Mouse (Mus musculus): Measurements from ENCODE around the gene Trim9. TPM values are rescaled to one million over a fixed set of nuclear protein-coding genes. Genes with fewer than 3 reads are reported as not detected.

The Trim9 gene
- polyA plus RNA-seq, 1 experiment from 2014 or later: 1.5 TPM

DNA sequence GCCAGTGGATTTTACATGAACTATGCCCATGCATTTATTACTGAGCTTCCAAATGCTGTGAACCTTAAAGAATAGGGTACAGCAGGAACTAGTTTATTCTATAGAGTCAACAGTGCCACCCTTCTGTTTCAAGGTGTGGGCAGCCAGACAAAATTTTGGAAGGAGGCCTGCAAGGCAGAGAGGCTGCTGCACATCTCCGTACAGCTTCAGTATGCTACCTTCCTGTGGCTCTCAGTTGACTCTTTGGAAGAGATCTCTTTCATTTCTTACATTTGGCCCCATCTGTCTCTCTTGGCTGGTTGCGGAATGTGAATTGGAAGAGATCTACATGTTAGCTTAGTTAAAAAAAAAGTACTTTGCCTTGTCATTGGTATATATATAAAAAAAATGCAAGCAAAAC lies 66.5 kb downstream of the Trim9 start:
- Histone ChIP-seq H3K9me3 (ENCODE audit: control insufficient read depth, low read length) (no peaks in the 10 kb centered on the region), H3K36me3 (ENCODE audit: control insufficient read depth, insufficient read depth, low read length) (no peaks in the 10 kb centered on the region), H3K4me3 (ENCODE audit: low read length) (no peak overlapping the region), H3K9ac (ENCODE audit: low read depth, low read length) (no peak overlapping the region), H3K4me2 (replicated peaks; ENCODE audit: low read depth, low read length) (no peak overlapping the region), H3K4me1 (ENCODE audit: control insufficient read depth, insufficient read depth, low read length) (0 out of 2 replicates have a peak, but pooled peaks cover 4% of the 10 kb centered on the region), H3K27me3 (ENCODE audit: control insufficient read depth, insufficient read depth, low read length) (no peaks in the 10 kb centered on the region), H3K27ac (ENCODE audit: low read depth, low read length) (no peak overlapping the region)
- WGBS: 93% methylated on average over 2 of the region's 2 CpGs
- ATAC-seq (ENCODE audit: low FRiP score, low TSS enrichment): no peak

DNA sequence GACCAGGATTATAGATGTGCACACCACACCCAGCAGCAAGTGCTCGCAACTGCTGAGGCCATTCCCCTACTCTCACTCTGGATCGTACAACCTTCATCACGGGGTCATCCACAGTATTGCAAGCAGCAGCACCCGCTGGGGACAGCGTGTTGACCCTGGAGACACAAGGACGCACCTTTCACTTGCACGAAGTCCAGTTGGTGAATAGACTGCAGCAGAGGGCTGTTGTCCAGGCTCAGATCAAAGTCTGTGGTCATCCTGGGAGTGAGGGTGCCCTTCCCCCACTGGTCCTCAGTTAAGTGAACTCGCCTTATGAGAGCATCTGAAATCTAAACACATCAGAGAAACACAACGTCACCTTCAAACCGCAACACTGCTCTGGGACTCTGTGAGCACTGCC lies 67.0 kb downstream of the Trim9 start:
- Histone ChIP-seq H3K27ac (ENCODE audit: low read depth, low read length) (no peak overlapping the region), H3K4me3 (ENCODE audit: low read length) (no peak overlapping the region), H3K4me2 (replicated peaks; ENCODE audit: low read depth, low read length) (no peak overlapping the region), H3K36me3 (ENCODE audit: control insufficient read depth, insufficient read depth, low read length) (no peaks in the 10 kb centered on the region), H3K9me3 (ENCODE audit: control insufficient read depth, low read length) (no peaks in the 10 kb centered on the region), H3K4me1 (ENCODE audit: control insufficient read depth, insufficient read depth, low read length) (0 out of 2 replicates have a peak, but pooled peaks cover 4% of the 10 kb centered on the region), H3K9ac (ENCODE audit: low read depth, low read length) (no peak overlapping the region), H3K27me3 (ENCODE audit: control insufficient read depth, insufficient read depth, low read length) (no peaks in the 10 kb centered on the region)
- 89% methylated on average over 10 of the region's 10 CpGs for WGBS
- no peak for ATAC-seq (ENCODE audit: low FRiP score, low TSS enrichment)

DNA sequence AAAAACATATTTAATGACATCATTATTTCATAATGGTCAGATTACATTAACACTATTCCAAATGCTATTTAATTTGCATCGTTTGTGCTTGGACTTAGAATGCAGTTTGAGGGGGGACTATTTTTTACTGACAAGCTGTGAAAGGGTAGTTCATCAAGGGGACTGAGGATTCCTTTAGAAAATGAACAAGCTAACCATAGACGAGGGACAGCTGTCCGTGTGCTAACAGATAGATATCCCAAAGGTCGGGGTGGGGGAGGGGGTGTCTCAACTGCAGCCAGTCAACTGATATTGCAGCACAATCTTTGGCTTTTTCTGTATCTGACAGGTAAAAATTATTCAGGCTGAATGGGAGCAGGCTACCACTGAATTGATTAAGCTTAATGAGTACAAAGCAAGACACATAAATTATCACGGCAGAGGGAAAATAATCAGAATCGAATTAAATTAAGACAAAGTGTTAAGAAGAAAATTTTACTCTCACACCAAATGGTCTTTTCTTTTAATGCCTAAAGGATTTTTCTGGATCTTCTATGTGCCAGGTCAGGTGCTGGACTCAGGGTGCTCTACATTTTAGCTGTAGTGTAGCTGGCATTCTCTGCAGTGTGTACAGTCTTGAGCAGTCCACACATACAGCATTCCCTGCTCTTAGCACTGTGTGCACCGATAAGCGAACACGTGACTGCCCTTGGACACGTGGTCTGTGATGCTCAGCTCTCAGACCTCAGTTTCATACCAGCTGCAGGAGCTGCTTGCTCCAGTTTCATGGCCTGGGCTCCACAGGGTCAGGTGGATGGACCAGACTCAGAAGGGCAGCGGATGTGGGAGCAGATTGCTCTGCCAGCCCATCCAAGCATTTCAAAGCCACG lies 70.1 kb downstream of the Trim9 start:
- no peak overlapping the region for H3K9ac ChIP-seq (ENCODE audit: low read depth, low read length)
- 52% methylated on average over 12 of the region's 12 CpGs for WGBS
- no peak overlapping the region for H3K4me2 ChIP-seq (replicated peaks; ENCODE audit: low read depth, low read length)
- no peaks in the 10 kb centered on the region for H3K36me3 ChIP-seq (ENCODE audit: control insufficient read depth, insufficient read depth, low read length)
- no peaks in the 10 kb centered on the region for H3K27me3 ChIP-seq (ENCODE audit: control insufficient read depth, insufficient read depth, low read length)
- H3K4me1 ChIP-seq (ENCODE audit: control insufficient read depth, insufficient read depth, low read length): no peaks in the 10 kb centered on the region
- no peak overlapping the region for H3K27ac ChIP-seq (ENCODE audit: low read depth, low read length)
- ATAC-seq (ENCODE audit: low FRiP score, low TSS enrichment): no peak
- no peaks in the 10 kb centered on the region for H3K9me3 ChIP-seq (ENCODE audit: control insufficient read depth, low read length)
- no peak overlapping the region for H3K4me3 ChIP-seq (ENCODE audit: low read length)

DNA sequence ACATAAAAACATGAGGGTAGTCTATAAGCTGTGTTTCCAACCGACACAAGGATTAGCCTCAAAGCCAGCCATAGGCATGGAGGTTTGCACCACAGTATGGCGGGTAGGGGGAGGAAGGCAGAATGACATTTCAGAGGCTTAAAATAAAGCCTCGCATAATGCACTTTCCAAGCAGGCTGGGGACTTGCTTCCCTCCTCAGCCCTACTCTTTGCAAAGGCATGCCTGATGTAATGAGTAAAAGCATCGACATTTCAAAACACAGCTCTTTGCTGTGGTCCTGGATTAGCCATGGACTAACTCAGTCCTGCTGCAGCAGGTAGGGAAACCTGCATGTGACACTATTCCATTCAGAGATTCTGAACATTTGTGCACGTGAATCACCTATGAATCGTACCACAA lies 77.7 kb downstream of the Trim9 start:
- Histone ChIP-seq H3K27me3 (ENCODE audit: control insufficient read depth, insufficient read depth, low read length) (no peaks in the 10 kb centered on the region), H3K4me1 (ENCODE audit: control insufficient read depth, insufficient read depth, low read length) (no peaks in the 10 kb centered on the region), H3K36me3 (ENCODE audit: control insufficient read depth, insufficient read depth, low read length) (no peaks in the 10 kb centered on the region), H3K4me2 (replicated peaks; ENCODE audit: low read depth, low read length) (no peak overlapping the region), H3K9me3 (ENCODE audit: control insufficient read depth, low read length) (no peaks in the 10 kb centered on the region), H3K4me3 (ENCODE audit: low read length) (no peak overlapping the region), H3K27ac (ENCODE audit: low read depth, low read length) (no peak overlapping the region), H3K9ac (ENCODE audit: low read depth, low read length) (no peak overlapping the region)
- 87% methylated on average over 6 of the region's 6 CpGs for WGBS
- no peak for ATAC-seq (ENCODE audit: low FRiP score, low TSS enrichment)

DNA sequence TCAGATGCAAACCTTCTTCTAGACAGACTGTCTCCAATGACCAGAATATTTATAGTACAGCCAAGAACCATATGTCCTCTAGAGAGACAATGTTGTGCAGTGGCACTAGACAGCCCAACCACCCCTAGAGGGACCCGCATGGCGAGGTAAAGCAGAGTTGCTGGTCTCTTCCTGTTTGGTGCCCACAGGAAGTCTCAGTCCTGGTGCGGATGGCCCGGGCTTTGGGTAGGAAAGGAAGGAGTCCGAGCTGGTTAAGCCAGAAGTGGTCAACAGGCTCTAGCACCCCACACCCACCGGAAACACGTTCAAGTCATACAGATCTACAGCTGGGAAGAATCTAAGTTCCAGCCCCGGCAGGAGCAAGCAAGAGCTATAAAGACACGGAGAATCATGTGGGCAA lies 80.1 kb downstream of the Trim9 start:
- ATAC-seq (ENCODE audit: low FRiP score, low TSS enrichment): no peak
- no peak overlapping the region for H3K27ac ChIP-seq (ENCODE audit: low read depth, low read length)
- H3K4me3 ChIP-seq (ENCODE audit: low read length): no peak overlapping the region
- no peaks in the 10 kb centered on the region for H3K36me3 ChIP-seq (ENCODE audit: control insufficient read depth, insufficient read depth, low read length)
- H3K9ac ChIP-seq (ENCODE audit: low read depth, low read length): no peak overlapping the region
- WGBS: 87% methylated on average over 9 of the region's 9 CpGs
- no peaks in the 10 kb centered on the region for H3K9me3 ChIP-seq (ENCODE audit: control insufficient read depth, low read length)
- H3K27me3 ChIP-seq (ENCODE audit: control insufficient read depth, insufficient read depth, low read length): no peaks in the 10 kb centered on the region
- H3K4me1 ChIP-seq (ENCODE audit: control insufficient read depth, insufficient read depth, low read length): no peaks in the 10 kb centered on the region
- no peak overlapping the region for H3K4me2 ChIP-seq (replicated peaks; ENCODE audit: low read depth, low read length)

DNA sequence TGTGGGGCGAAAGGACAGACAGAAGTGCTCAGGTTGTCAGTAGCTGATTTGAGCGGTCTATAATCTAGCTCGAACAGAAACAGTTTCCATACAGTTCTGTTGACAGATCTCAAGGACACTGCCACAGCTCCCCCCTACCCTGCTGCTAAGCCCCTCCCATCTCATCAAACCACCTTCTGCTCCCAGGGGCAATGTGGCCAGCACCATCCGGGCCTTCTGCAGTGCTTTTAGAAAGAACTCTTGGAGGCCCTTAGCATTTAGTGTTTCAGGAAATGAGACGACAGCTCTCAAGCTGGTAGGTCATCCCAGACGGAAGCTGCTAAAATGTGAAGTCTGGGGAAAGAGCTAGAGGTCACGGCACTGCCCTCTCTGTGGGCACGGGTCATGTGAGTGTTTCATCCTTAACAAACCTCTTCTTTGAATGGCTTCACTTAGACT lies 80.9 kb downstream of the Trim9 start:
- Histone ChIP-seq H3K36me3 (ENCODE audit: control insufficient read depth, insufficient read depth, low read length) (no peaks in the 10 kb centered on the region), H3K4me3 (ENCODE audit: low read length) (no peak overlapping the region), H3K27me3 (ENCODE audit: control insufficient read depth, insufficient read depth, low read length) (no peaks in the 10 kb centered on the region), H3K27ac (ENCODE audit: low read depth, low read length) (no peak overlapping the region), H3K9ac (ENCODE audit: low read depth, low read length) (no peak overlapping the region), H3K4me2 (replicated peaks; ENCODE audit: low read depth, low read length) (no peak overlapping the region), H3K4me1 (ENCODE audit: control insufficient read depth, insufficient read depth, low read length) (no peaks in the 10 kb centered on the region), H3K9me3 (ENCODE audit: control insufficient read depth, low read length) (no peaks in the 10 kb centered on the region)
- no peak for ATAC-seq (ENCODE audit: low FRiP score, low TSS enrichment)
- WGBS: 35% methylated on average over 8 of the region's 8 CpGs

DNA sequence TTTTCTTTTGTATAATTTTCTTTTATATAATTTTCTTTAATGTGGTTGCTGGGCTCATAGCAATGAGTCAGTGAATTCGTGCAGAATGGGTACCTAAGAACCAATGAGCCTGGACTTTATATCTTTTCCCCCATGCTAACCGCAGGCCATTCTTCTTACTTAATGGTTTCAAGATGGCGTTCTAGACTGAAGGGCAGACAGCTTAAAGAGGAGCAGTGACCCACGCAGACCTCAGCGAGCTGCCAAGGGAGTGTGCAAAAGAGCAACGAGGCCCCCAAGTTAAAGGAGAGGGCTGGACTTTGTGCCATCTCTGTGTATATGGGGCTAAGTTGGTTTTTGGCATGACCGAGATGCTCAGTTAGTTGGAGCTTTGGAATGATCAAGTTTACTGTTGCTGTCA lies 83.7 kb downstream of the Trim9 start:
- no peak overlapping the region for H3K4me2 ChIP-seq (replicated peaks; ENCODE audit: low read depth, low read length)
- H3K27ac ChIP-seq (ENCODE audit: low read depth, low read length): no peak overlapping the region
- H3K4me1 ChIP-seq (ENCODE audit: control insufficient read depth, insufficient read depth, low read length): no peaks in the 10 kb centered on the region
- no peak for ATAC-seq (ENCODE audit: low FRiP score, low TSS enrichment)
- no peaks in the 10 kb centered on the region for H3K9me3 ChIP-seq (ENCODE audit: control insufficient read depth, low read length)
- no peak overlapping the region for H3K4me3 ChIP-seq (ENCODE audit: low read length)
- 37% methylated on average over 7 of the region's 7 CpGs for WGBS
- H3K9ac ChIP-seq (ENCODE audit: low read depth, low read length): no peak overlapping the region
- H3K36me3 ChIP-seq (ENCODE audit: control insufficient read depth, insufficient read depth, low read length): no peaks in the 10 kb centered on the region
- H3K27me3 ChIP-seq (ENCODE audit: control insufficient read depth, insufficient read depth, low read length): no peaks in the 10 kb centered on the region

DNA sequence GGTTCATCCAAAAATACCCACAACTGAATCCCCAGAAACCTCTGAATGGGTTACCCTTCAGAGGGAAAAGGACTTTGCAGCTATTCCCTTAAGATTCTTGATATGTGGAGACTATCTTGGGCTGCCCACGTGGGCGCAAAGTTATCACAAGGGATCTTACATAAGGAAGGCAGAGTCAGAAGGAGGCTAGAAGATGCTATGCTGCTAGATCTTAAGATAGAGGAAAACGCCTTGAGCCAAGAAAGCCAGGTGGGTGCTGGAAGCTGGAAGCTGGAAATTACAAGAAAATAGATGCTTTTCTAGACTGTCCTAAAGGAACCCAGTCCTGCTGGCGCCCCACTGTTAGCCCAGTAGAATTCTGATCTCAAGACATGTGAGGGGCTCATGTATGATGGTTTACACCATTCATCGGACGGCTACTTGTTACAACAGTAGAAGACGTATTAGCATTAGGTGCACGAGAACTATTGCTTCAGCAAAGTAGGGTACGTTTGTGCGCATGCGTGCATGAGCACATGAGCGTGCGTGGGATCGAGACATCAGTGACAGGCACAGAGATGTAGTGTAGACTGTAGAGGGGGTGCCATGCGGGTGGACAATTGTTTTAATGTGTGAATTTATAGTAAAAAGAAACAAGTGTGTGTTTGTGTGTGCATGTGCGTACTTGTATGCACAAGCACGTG lies 85.0 kb downstream of the Trim9 start:
- no peak overlapping the region for H3K27ac ChIP-seq (ENCODE audit: low read depth, low read length)
- WGBS: 93% methylated on average over 17 of the region's 17 CpGs
- no peak for ATAC-seq (ENCODE audit: low FRiP score, low TSS enrichment)

DNA sequence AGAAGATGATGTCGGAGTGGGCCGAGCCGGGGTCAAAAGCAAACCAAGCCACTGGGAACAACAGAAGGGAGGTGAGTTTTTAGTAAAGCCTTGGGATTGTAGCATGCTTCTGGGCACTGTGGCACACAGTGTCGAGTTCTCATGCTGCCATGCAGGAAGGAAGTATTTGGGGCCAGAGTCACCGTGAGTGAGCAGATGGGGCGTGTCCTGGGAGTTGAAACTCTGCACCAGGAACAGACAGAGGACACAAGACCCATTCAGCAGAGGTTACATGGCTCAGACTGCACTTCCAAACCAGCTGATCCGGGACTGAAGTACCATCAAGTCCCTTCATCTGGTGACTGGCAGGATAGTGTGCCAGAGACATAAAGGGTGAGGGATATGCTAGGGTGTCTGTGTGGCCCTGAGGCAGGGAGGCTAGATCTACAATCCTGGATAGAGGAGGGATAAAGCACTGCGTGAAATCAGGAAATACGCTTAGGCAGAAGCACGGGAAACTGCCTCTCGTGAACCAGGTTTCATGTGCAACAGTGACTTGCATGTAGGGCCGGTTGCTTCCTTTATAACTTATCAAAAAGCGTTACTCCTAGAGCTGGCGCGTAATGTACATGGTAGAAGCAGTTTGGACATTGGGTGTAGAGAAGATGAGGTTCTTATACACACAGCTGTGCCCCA lies 96.1 kb downstream of the Trim9 start:
- Histone ChIP-seq H3K4me2 (replicated peaks; ENCODE audit: low read depth, low read length) (no peak overlapping the region), H3K27ac (ENCODE audit: low read depth, low read length) (no peak overlapping the region), H3K9me3 (ENCODE audit: control insufficient read depth, low read length) (no peaks in the 10 kb centered on the region), H3K36me3 (ENCODE audit: control insufficient read depth, insufficient read depth, low read length) (no peaks in the 10 kb centered on the region), H3K4me1 (ENCODE audit: control insufficient read depth, insufficient read depth, low read length) (0 out of 2 replicates have a peak, but pooled peaks cover 3% of the 10 kb centered on the region), H3K9ac (ENCODE audit: low read depth, low read length) (no peak overlapping the region), H3K4me3 (ENCODE audit: low read length) (no peak overlapping the region), H3K27me3 (ENCODE audit: control insufficient read depth, insufficient read depth, low read length) (no peaks in the 10 kb centered on the region)
- no peak for ATAC-seq (ENCODE audit: low FRiP score, low TSS enrichment)
- 70% methylated on average over 15 of the region's 15 CpGs for WGBS

More for the DNA sequence above, 85.0 kb downstream of the Trim9 start:
- no peak overlapping the region for H3K4me3 ChIP-seq (ENCODE audit: low read length)
- H3K36me3 ChIP-seq (ENCODE audit: control insufficient read depth, insufficient read depth, low read length): no peaks in the 10 kb centered on the region
- no peak overlapping the region for H3K9ac ChIP-seq (ENCODE audit: low read depth, low read length)
- H3K27me3 ChIP-seq (ENCODE audit: control insufficient read depth, insufficient read depth, low read length): no peaks in the 10 kb centered on the region
- H3K4me1 ChIP-seq (ENCODE audit: control insufficient read depth, insufficient read depth, low read length): no peaks in the 10 kb centered on the region
- no peaks in the 10 kb centered on the region for H3K9me3 ChIP-seq (ENCODE audit: control insufficient read depth, low read length)
- H3K4me2 ChIP-seq (replicated peaks; ENCODE audit: low read depth, low read length): no peak overlapping the region

All from kidney, embryonic 14.5 days (tissue).